Mouse (Mus musculus) G1E-ER4 (cell line): ENCODE measurements around the gene Atg7. TPM values are rescaled to one million over a fixed set of nuclear protein-coding genes. Genes with fewer than 3 reads are reported as not detected.

ENCODE experiments used
- GATA1 ChIP-seq: IDR thresholded peaks from one replicate; pipeline ENCODE4 v1.8.0; 2012; ENCODE audit warnings: low read length, inconsistent platforms
- polyA plus RNA-seq: library from polyadenylated mRNA; stranded (reverse); fragments of >175 nt; gene quantifications from 2 replicates; pipeline ENCODE4 v1.2.3, GENCODE M21; 2012

The Atg7 gene
- polyA plus RNA-seq, 1 experiment: 42.4 TPM

- TF ChIP-seq GATA1: no peak
Measured at GRCm38 (mm10) chr6:114880798-114881197, 237.9 kb downstream of the Atg7 start.

GRCm38 (mm10) chr6:114882212-114882611 is 239.3 kb downstream of the Atg7 start:
- no peak for TF ChIP-seq GATA1

- TF ChIP-seq GATA1: no peak
Measured at GRCm38 (mm10) chr6:114882675-114883074, 239.8 kb downstream of the Atg7 start.

- TF ChIP-seq GATA1: no peak
Measured at GRCm38 (mm10) chr6:114883261-114883740, 240.4 kb downstream of the Atg7 start.

- TF ChIP-seq GATA1: no peak
Measured at GRCm38 (mm10) chr6:114885129-114885528, 242.2 kb downstream of the Atg7 start.

- TF ChIP-seq GATA1: no peak
Measured at GRCm38 (mm10) chr6:114886012-114886411, 243.1 kb downstream of the Atg7 start.

- TF ChIP-seq GATA1: no peak
Measured at GRCm38 (mm10) chr6:114886504-114887361, 243.8 kb downstream of the Atg7 start.

- TF ChIP-seq GATA1: no peak
Measured at GRCm38 (mm10) chr6:114888922-114889321, 246.0 kb downstream of the Atg7 start.

GRCm38 (mm10) chr6:114890411-114891115 is 247.7 kb downstream of the Atg7 start:
- TF ChIP-seq GATA1: no peak

- no peak for TF ChIP-seq GATA1
Measured at GRCm38 (mm10) chr6:114891272-114891671, 248.4 kb downstream of the Atg7 start.

- TF ChIP-seq GATA1: no peak
Measured at GRCm38 (mm10) chr6:114891771-114892170, 248.9 kb downstream of the Atg7 start.

- TF ChIP-seq GATA1: no peak
Measured at GRCm38 (mm10) chr6:114892363-114892762, 249.5 kb downstream of the Atg7 start.

GRCm38 (mm10) chr6:114893427-114894209 is 250.7 kb downstream of the Atg7 start:
- no peak for TF ChIP-seq GATA1

GRCm38 (mm10) chr6:114894548-114895106 is 251.7 kb downstream of the Atg7 start:
- no peak for TF ChIP-seq GATA1

- no peak for TF ChIP-seq GATA1
Measured at GRCm38 (mm10) chr6:114895191-114895590, 252.3 kb downstream of the Atg7 start.
